Mouse (Mus musculus) C2C12 (cell line): ENCODE results near the gene Alpl. TPM values are rescaled to one million over a fixed set of nuclear protein-coding genes. Genes with fewer than 3 reads are reported as not detected.

Experiments used
- H3K27me3 ChIP-seq: one replicate; pipeline ENCODE4 v1.6.1; 2011; ENCODE audit not compliant: control insufficient read depth, insufficient read depth, insufficient read length
- H3K36me3 ChIP-seq: one replicate; pipeline ENCODE4 v1.6.1; 2011; ENCODE audit not compliant: control insufficient read depth, insufficient read depth
- H3K4me3 ChIP-seq: one replicate; pipeline ENCODE4 v1.5.1; 2011; ENCODE audit warnings: mild to moderate bottlenecking, control low read depth; ENCODE audit not compliant: poor library complexity, insufficient read depth, severe bottlenecking
- H3K79me2 ChIP-seq: one replicate; pipeline ENCODE4 v1.6.1; 2011; ENCODE audit not compliant: control insufficient read depth, insufficient read depth
- H3K79me3 ChIP-seq: one replicate; pipeline ENCODE4 v1.6.1; 2011; ENCODE audit warnings: low read depth, control low read depth
- H3ac ChIP-seq: one replicate; pipeline ENCODE3; 2011; ENCODE audit warnings: low read depth; ENCODE audit not compliant: control insufficient read depth, insufficient read length
- CEBPB ChIP-seq: IDR thresholded peaks from one replicate; pipeline ENCODE4 v1.6.1; 2011; ENCODE audit warnings: low read depth, mild to moderate bottlenecking, control low read depth, moderate library complexity
- CTCF ChIP-seq: IDR thresholded peaks from one replicate; pipeline ENCODE4 v1.5.1; 2011; ENCODE audit not compliant: control insufficient read depth, insufficient read depth, insufficient read length
- FOSL1 ChIP-seq: IDR thresholded peaks from one replicate; pipeline ENCODE4 v1.8.0; 2011; ENCODE audit warnings: mild to moderate bottlenecking, low read length; ENCODE audit not compliant: poor library complexity, insufficient read depth, severe bottlenecking
- MAX ChIP-seq: IDR thresholded peaks from one replicate; pipeline ENCODE4 v1.6.1; 2011; ENCODE audit warnings: mild to moderate bottlenecking, control low read depth
- MYOD1 ChIP-seq: IDR thresholded peaks from one replicate; pipeline ENCODE4 v1.6.1; 2011; ENCODE audit warnings: low read depth; ENCODE audit not compliant: control insufficient read depth, insufficient read length
- MYOG ChIP-seq: IDR thresholded peaks from one replicate; pipeline ENCODE4 v1.6.1; 2011; ENCODE audit not compliant: control insufficient read depth, insufficient read length; ENCODE audit errors: extremely low read depth
- USF1 ChIP-seq: IDR thresholded peaks from one replicate; pipeline ENCODE4 v1.6.1; 2011; ENCODE audit warnings: low read depth, mild to moderate bottlenecking, control low read depth, moderate library complexity
- polyA plus RNA-seq: library from polyadenylated mRNA; unstranded; fragments of >200 nt; fragmentation: generic; extraction: Trizol; gene quantifications from one replicate; pipeline ENCODE4 v1.2.1, GENCODE M21; 2012; ENCODE audit warnings: missing spikeins

The Alpl gene
- polyA plus RNA-seq, 1 experiment = 0.13 TPM

- Histone ChIP-seq H3K79me3 (no peaks in the 10 kb centered on the region), H3K27me3 (peaks cover 21% of the 10 kb centered on the region), H3K79me2 (no peaks in the 10 kb centered on the region), H3K4me3 (no peak overlapping the region), H3ac (no peak overlapping the region), H3K36me3 (no peaks in the 10 kb centered on the region)
- no peak for TF ChIP-seq MYOG
- TF ChIP-seq MAX = no peak
- TF ChIP-seq CEBPB = no peak
Observed at GRCm38 (mm10) chr4:137780986-137781385, 15.2 kb downstream of the Alpl start.

GRCm38 (mm10) chr4:137778397-137779184 lies 17.6 kb downstream of the Alpl start:
- no peak overlapping the region for H3K4me3 ChIP-seq
- no peak overlapping the region for H3ac ChIP-seq
- no peak for TF ChIP-seq USF1
- H3K79me2 ChIP-seq = no peaks in the 10 kb centered on the region
- no peaks in the 10 kb centered on the region for H3K36me3 ChIP-seq
- peaks cover 21% of the 10 kb centered on the region for H3K27me3 ChIP-seq
- H3K79me3 ChIP-seq = no peaks in the 10 kb centered on the region

GRCm38 (mm10) chr4:137777866-137778265 lies 18.3 kb downstream of the Alpl start:
- Histone ChIP-seq H3K4me3 (no peak overlapping the region), H3K27me3 (peaks cover 28% of the 10 kb centered on the region), H3K36me3 (no peaks in the 10 kb centered on the region), H3K79me3 (no peaks in the 10 kb centered on the region), H3ac (no peak overlapping the region), H3K79me2 (no peaks in the 10 kb centered on the region)
- TF ChIP-seq MAX (no peak), MYOD1 (no peak), CEBPB (no peak), CTCF (no peak), FOSL1 (no peak), USF1 (no peak), MYOG (no peak)

- no peak overlapping the region for H3ac ChIP-seq
- TF ChIP-seq MYOG (no peak), USF1 (no peak), MAX (no peak)
- no peaks in the 10 kb centered on the region for H3K79me2 ChIP-seq
- H3K4me3 ChIP-seq = no peak overlapping the region
- H3K36me3 ChIP-seq = no peaks in the 10 kb centered on the region
- peaks cover 54% of the 10 kb centered on the region for H3K27me3 ChIP-seq
- no peaks in the 10 kb centered on the region for H3K79me3 ChIP-seq
Observed at GRCm38 (mm10) chr4:137774505-137774904, 21.7 kb downstream of the Alpl start.

GRCm38 (mm10) chr4:137774013-137774412 lies 22.2 kb downstream of the Alpl start:
- H3K36me3 ChIP-seq = no peaks in the 10 kb centered on the region
- H3K79me3 ChIP-seq = no peaks in the 10 kb centered on the region
- no peaks in the 10 kb centered on the region for H3K79me2 ChIP-seq
- H3ac ChIP-seq = no peak overlapping the region
- peaks cover 54% of the 10 kb centered on the region for H3K27me3 ChIP-seq
- no peak for TF ChIP-seq MAX
- TF ChIP-seq USF1 = no peak
- TF ChIP-seq FOSL1 = no peak
- no peak for TF ChIP-seq MYOG
- no peak for TF ChIP-seq CTCF
- no peak for TF ChIP-seq CEBPB
- no peak for TF ChIP-seq MYOD1
- H3K4me3 ChIP-seq = no peak overlapping the region

- H3ac ChIP-seq = no peak overlapping the region
- H3K79me3 ChIP-seq = no peaks in the 10 kb centered on the region
- H3K4me3 ChIP-seq = no peak overlapping the region
- TF ChIP-seq MAX (no peak), FOSL1 (no peak), MYOG (no peak), CEBPB (no peak), MYOD1 (no peak), CTCF (no peak), USF1 (no peak)
- no peaks in the 10 kb centered on the region for H3K79me2 ChIP-seq
- H3K36me3 ChIP-seq = no peaks in the 10 kb centered on the region
- H3K27me3 ChIP-seq = peaks cover 54% of the 10 kb centered on the region
Observed at GRCm38 (mm10) chr4:137773369-137773899, 22.8 kb downstream of the Alpl start.
